Mouse (Mus musculus) embryonic facial prominence, embryonic 12.5 days (tissue): ENCODE results near the gene Hes1. TPM values are rescaled to one million over a fixed set of nuclear protein-coding genes. Genes with fewer than 3 reads are reported as not detected.
A peak's percentile ranks its signal among the peaks of the same experiment; 100 is the strongest.

ENCODE experiments used
- ATAC-seq: fragments of 200-750 bp; cut with Nextera tagmentation; 2 replicates; pipeline ENCODE4 v1.8.0; 2017; ENCODE audit not compliant: insufficient number of reproducible peaks, insufficient read depth, low FRiP score, low TSS enrichment
- H3K27ac ChIP-seq: fragments of 300-500 bp; sonication (generic); 2 replicates; pipeline ENCODE4 v1.5.1; 2016; ENCODE audit warnings: mild to moderate bottlenecking
- H3K27me3 ChIP-seq: fragments of 300-500 bp; sonication (generic); 2 replicates; pipeline ENCODE4 v1.6.1; 2016; ENCODE audit warnings: mild to moderate bottlenecking, moderate library complexity
- H3K36me3 ChIP-seq: fragments of 300-500 bp; sonication (generic); 2 replicates; pipeline ENCODE4 v1.6.1; 2016; ENCODE audit warnings: mild to moderate bottlenecking
- H3K4me1 ChIP-seq: fragments of 300-500 bp; sonication (generic); 2 replicates; pipeline ENCODE4 v1.6.1; 2016
- H3K4me2 ChIP-seq: fragments of 300-500 bp; sonication (generic); replicated peaks from 2 replicates; pipeline ENCODE4 v1.6.1; 2016; ENCODE audit warnings: mild to moderate bottlenecking, moderate library complexity
- H3K4me3 ChIP-seq: fragments of 300-500 bp; sonication (generic); 2 replicates; pipeline ENCODE4 v1.5.1; 2016; ENCODE audit warnings: mild to moderate bottlenecking
- H3K9ac ChIP-seq: fragments of 300-500 bp; sonication (generic); 2 replicates; pipeline ENCODE4 v1.6.1; 2016; ENCODE audit warnings: mild to moderate bottlenecking, moderate library complexity
- H3K9me3 ChIP-seq: fragments of 300-500 bp; sonication (generic); 2 replicates; pipeline ENCODE4 v1.6.1; 2016; ENCODE audit warnings: mild to moderate bottlenecking, moderate library complexity
- WGBS: fragments of 180-500 bp; shearing (Covaris S2); methylation state at CpG from one replicate; pipeline ENCODE4 v1.1.7; 2016; 5-methylcytosine and 5-hydroxymethylcytosine counted together
- polyA plus RNA-seq: library from polyadenylated mRNA; unstranded; fragments of >200 nt; fragmentation: Nextera tagmentation; extraction: Ambion mirVana; gene quantifications from 2 replicates; pipeline ENCODE4 v1.2.1, GENCODE M21; 2016

Gene Hes1
- polyA plus RNA-seq = 64.0 and 65.2 TPM in 2 replicates

- Histone ChIP-seq H3K4me2 (peak within 1 kb of the TSS; percentile 94), H3K4me3 (peak within 1 kb of the TSS; percentile 71), H3K27ac (peak within 1 kb of the TSS; percentile 97), H3K4me1 (peaks cover 45% of the 10 kb centered on the region), H3K27me3 (0 out of 2 replicates have a peak, but pooled peaks cover 3% of the 10 kb centered on the region), H3K9ac (peak within 1 kb of the TSS; percentile 83), H3K36me3 (no peaks in the 10 kb centered on the region), H3K9me3 (no peaks in the 10 kb centered on the region)
- WGBS = under 1% methylated on average over 51 of the region's 57 CpGs
- peak; percentile 58 for ATAC-seq
Observed at GRCm38 (mm10) chr16:30063984-30064453, at the start of gene Hes1. Gene Hes1, plus strand, starts transcription at chr16:30064384.

- no peak for ATAC-seq
- Histone ChIP-seq H3K27ac (no peak overlapping the region), H3K4me1 (peaks cover 42% of the 10 kb centered on the region), H3K4me3 (no peak overlapping the region), H3K36me3 (no peaks in the 10 kb centered on the region), H3K9ac (no peak overlapping the region), H3K27me3 (no peaks in the 10 kb centered on the region; the same call in 1 of the 2 replicates), H3K9me3 (no peaks in the 10 kb centered on the region), H3K4me2 (no peak overlapping the region)
- WGBS = 31% methylated on average over 3 of the region's 3 CpGs
Observed at GRCm38 (mm10) chr16:30016064-30016463, 48.1 kb upstream of the Hes1 start.

GRCm38 (mm10) chr16:30020124-30020523, 44.1 kb upstream of the Hes1 start:
- peak; percentile 48; the same call in 1 of the 2 replicates for ATAC-seq
- H3K36me3 ChIP-seq = no peaks in the 10 kb centered on the region
- H3K9me3 ChIP-seq = no peaks in the 10 kb centered on the region
- no peak overlapping the region for H3K4me3 ChIP-seq
- peak overlapping the region; percentile 39 for H3K4me2 ChIP-seq
- H3K4me1 ChIP-seq = peaks cover 61% of the 10 kb centered on the region
- peaks cover 4% of the 10 kb centered on the region; the same call in 1 of the 2 replicates for H3K27me3 ChIP-seq
- WGBS = 9% methylated on average over 13 of the region's 13 CpGs
- H3K9ac ChIP-seq = no peak overlapping the region
- peak overlapping the region; percentile 66 for H3K27ac ChIP-seq

GRCm38 (mm10) chr16:30022352-30022751, 41.8 kb upstream of the Hes1 start:
- 0 out of 2 replicates have a peak, but pooled peaks cover 7% of the 10 kb centered on the region for H3K27me3 ChIP-seq
- H3K36me3 ChIP-seq = no peaks in the 10 kb centered on the region

GRCm38 (mm10) chr16:30022890-30023797, 41.0 kb upstream of the Hes1 start:
- Histone ChIP-seq H3K9me3 (no peaks in the 10 kb centered on the region), H3K27me3 (0 out of 2 replicates have a peak, but pooled peaks cover 7% of the 10 kb centered on the region), H3K27ac (peak overlapping the region; percentile 32; the same call in 1 of the 2 replicates), H3K36me3 (no peaks in the 10 kb centered on the region), H3K9ac (no peak overlapping the region), H3K4me3 (no peak overlapping the region), H3K4me2 (no peak overlapping the region), H3K4me1 (peaks cover 48% of the 10 kb centered on the region)
- ATAC-seq = no peak
- 46% methylated on average over 16 of the region's 16 CpGs for WGBS

More at GRCm38 (mm10) chr16:30022352-30022751, 41.8 kb upstream of the Hes1 start:
- WGBS = 51% methylated on average over 6 of the region's 6 CpGs
- peaks cover 47% of the 10 kb centered on the region for H3K4me1 ChIP-seq
- H3K9ac ChIP-seq = no peak overlapping the region
- no peak overlapping the region for H3K4me2 ChIP-seq
- H3K9me3 ChIP-seq = no peaks in the 10 kb centered on the region
- no peak overlapping the region for H3K4me3 ChIP-seq
- ATAC-seq = no peak
- H3K27ac ChIP-seq = peak overlapping the region; percentile 32; the same call in 1 of the 2 replicates

GRCm38 (mm10) chr16:30024681-30025262, 39.4 kb upstream of the Hes1 start:
- H3K4me3 ChIP-seq = no peak overlapping the region
- 67% methylated on average over 9 of the region's 9 CpGs for WGBS
- no peak overlapping the region for H3K27ac ChIP-seq
- peaks cover 44% of the 10 kb centered on the region for H3K4me1 ChIP-seq
- no peaks in the 10 kb centered on the region for H3K9me3 ChIP-seq
- H3K4me2 ChIP-seq = no peak overlapping the region
- H3K36me3 ChIP-seq = no peaks in the 10 kb centered on the region
- no peak overlapping the region for H3K9ac ChIP-seq
- no peak for ATAC-seq
- 0 out of 2 replicates have a peak, but pooled peaks cover 7% of the 10 kb centered on the region for H3K27me3 ChIP-seq

- peaks cover 21% of the 10 kb centered on the region for H3K4me1 ChIP-seq
- WGBS = 34% methylated on average over 6 of the region's 6 CpGs
- ATAC-seq = no peak
- H3K27me3 ChIP-seq = 0 out of 2 replicates have a peak, but pooled peaks cover 3% of the 10 kb centered on the region
- no peak overlapping the region for H3K9ac ChIP-seq
- H3K9me3 ChIP-seq = no peaks in the 10 kb centered on the region
- no peak overlapping the region for H3K4me3 ChIP-seq
- no peak overlapping the region for H3K27ac ChIP-seq
- no peak overlapping the region for H3K4me2 ChIP-seq
- no peaks in the 10 kb centered on the region for H3K36me3 ChIP-seq
Observed at GRCm38 (mm10) chr16:30028184-30028583, 36.0 kb upstream of the Hes1 start.

GRCm38 (mm10) chr16:30029264-30030003, 34.8 kb upstream of the Hes1 start:
- H3K27me3 ChIP-seq = 0 out of 2 replicates have a peak, but pooled peaks cover 3% of the 10 kb centered on the region
- no peak overlapping the region for H3K4me2 ChIP-seq
- WGBS = 54% methylated on average over 12 of the region's 12 CpGs
- no peak overlapping the region for H3K27ac ChIP-seq
- H3K4me3 ChIP-seq = no peak overlapping the region
- H3K9ac ChIP-seq = no peak overlapping the region
- H3K36me3 ChIP-seq = no peaks in the 10 kb centered on the region
- peaks cover 23% of the 10 kb centered on the region for H3K4me1 ChIP-seq
- ATAC-seq = no peak
- no peaks in the 10 kb centered on the region for H3K9me3 ChIP-seq

GRCm38 (mm10) chr16:30032326-30032904, 31.8 kb upstream of the Hes1 start:
- Histone ChIP-seq H3K4me2 (no peak overlapping the region), H3K27ac (no peak overlapping the region), H3K4me3 (no peak overlapping the region), H3K4me1 (peaks cover 26% of the 10 kb centered on the region), H3K36me3 (no peaks in the 10 kb centered on the region), H3K9me3 (no peaks in the 10 kb centered on the region), H3K27me3 (no peaks in the 10 kb centered on the region), H3K9ac (no peak overlapping the region)
- WGBS = 63% methylated on average over 2 of the region's 2 CpGs
- no peak for ATAC-seq

- H3K36me3 ChIP-seq = no peaks in the 10 kb centered on the region
- no peak overlapping the region for H3K9ac ChIP-seq
- peaks cover 21% of the 10 kb centered on the region for H3K4me1 ChIP-seq
- no peak for ATAC-seq
- H3K27me3 ChIP-seq = no peaks in the 10 kb centered on the region
- WGBS = 73% methylated on average over 3 of the region's 3 CpGs
- H3K4me3 ChIP-seq = no peak overlapping the region
- no peak overlapping the region for H3K27ac ChIP-seq
- H3K9me3 ChIP-seq = no peaks in the 10 kb centered on the region
- H3K4me2 ChIP-seq = no peak overlapping the region
Observed at GRCm38 (mm10) chr16:30033390-30033789, 30.8 kb upstream of the Hes1 start.

GRCm38 (mm10) chr16:30034001-30034400, 30.2 kb upstream of the Hes1 start:
- no peak overlapping the region for H3K4me2 ChIP-seq
- no peaks in the 10 kb centered on the region for H3K9me3 ChIP-seq
- H3K27ac ChIP-seq = no peak overlapping the region
- H3K27me3 ChIP-seq = no peaks in the 10 kb centered on the region
- no peaks in the 10 kb centered on the region for H3K36me3 ChIP-seq
- H3K9ac ChIP-seq = no peak overlapping the region
- no peak for ATAC-seq
- WGBS = 32% methylated on average over 4 of the region's 4 CpGs
- H3K4me1 ChIP-seq = peaks cover 20% of the 10 kb centered on the region
- no peak overlapping the region for H3K4me3 ChIP-seq
